Mouse (Mus musculus) CH12.LX (cell line): Measurements from ENCODE around the gene Tns2. TPM values are rescaled to one million over a fixed set of nuclear protein-coding genes. Genes with fewer than 3 reads are reported as not detected.
A peak's percentile ranks its signal among the peaks of the same experiment; 100 is the strongest.

Experiments
- DNase-seq: peaks from one replicate; pipeline ENCODE4 v3.0.0-alpha.2; 2013; ENCODE audit errors: extremely low read depth
- H3K27ac ChIP-seq: 2 replicates; pipeline ENCODE4 v1.5.1; 2012; ENCODE audit warnings: low read depth, mild to moderate bottlenecking, control low read depth, moderate library complexity; ENCODE audit not compliant: insufficient read depth
- H3K27me3 ChIP-seq: replicated peaks from 2 replicates; pipeline ENCODE3; 2012; ENCODE audit warnings: inconsistent platforms
- H3K36me3 ChIP-seq, 2 experiments: replicated peaks in 1 of 2; 2 replicates each; pipeline versions ENCODE3 to v1.6.1; 2012; ENCODE audit warnings: inconsistent platforms in 1 of 2, low read length in 1 of 2, mild to moderate bottlenecking in 1 of 2, mixed read lengths in 1 of 2, moderate library complexity in 1 of 2; ENCODE audit not compliant: control insufficient read depth in 1 of 2, insufficient read depth in 1 of 2
- H3K4me1 ChIP-seq, 2 experiments: 2 replicates each; pipeline ENCODE4 v1.6.1; 2012; ENCODE audit warnings: inconsistent platforms in 1 of 2, moderate library complexity in 1 of 2; ENCODE audit not compliant: insufficient read depth in 2 of 2, control insufficient read depth in 1 of 2
- H3K4me2 ChIP-seq: 2 replicates; pipeline ENCODE4 v1.6.1; 2012; ENCODE audit warnings: low read depth, mild to moderate bottlenecking, control low read depth; ENCODE audit not compliant: poor library complexity, insufficient read depth, severe bottlenecking
- H3K4me3 ChIP-seq, 3 experiments: fragments of 150-350 bp in 1 of 3; sonication (generic) in 1 of 3; replicated peaks in 1 of 3; 2 replicates each; pipeline versions ENCODE3 to v1.5.1; 2011 to 2012; ENCODE audit warnings: low read depth in 2 of 3, low read length in 2 of 3, mild to moderate bottlenecking in 2 of 3, moderate library complexity in 2 of 3, control low read depth in 1 of 3, improper control_type of control experiment in 1 of 3, inconsistent platforms in 1 of 3, mixed read lengths in 1 of 3; ENCODE audit not compliant: poor library complexity in 1 of 3
- H3K79me2 ChIP-seq: replicated peaks from 2 replicates; pipeline ENCODE4 v1.6.1; 2012; ENCODE audit warnings: mild to moderate bottlenecking, moderate library complexity; ENCODE audit not compliant: control insufficient read depth, poor library complexity, insufficient read depth, severe bottlenecking; ENCODE audit errors: extremely low read depth
- H3K9ac ChIP-seq: 2 replicates; pipeline ENCODE4 v1.6.1; 2012; ENCODE audit warnings: low read depth, mild to moderate bottlenecking, control low read depth, moderate library complexity; ENCODE audit not compliant: insufficient read depth
- H3K9me3 ChIP-seq: replicated peaks from 2 replicates; pipeline ENCODE3; 2012; ENCODE audit warnings: low read length, inconsistent platforms, mixed read lengths
- BHLHE40 ChIP-seq: IDR thresholded peaks from 2 replicates; pipeline ENCODE4 v1.6.1; 2011; ENCODE audit warnings: mild to moderate bottlenecking, low read depth, low read length, improper control_type of control experiment
- CHD1 ChIP-seq: IDR thresholded peaks from 2 replicates; pipeline ENCODE4 v1.6.1; 2012; ENCODE audit warnings: low read depth, low read length, improper control_type of control experiment, inconsistent platforms
- CHD2 ChIP-seq: IDR thresholded peaks from 2 replicates; pipeline ENCODE4 v1.6.1; 2011; ENCODE audit warnings: low read length, improper control_type of control experiment
- CTCF ChIP-seq, 2 experiments: IDR thresholded peaks in 1 of 2; conservative IDR thresholded peaks in 1 of 2; 2 replicates each; pipeline ENCODE4 v1.5.1; 2011 to 2012; ENCODE audit warnings: low read depth in 2 of 2, low read length in 2 of 2, improper control_type of control experiment in 1 of 2, inconsistent platforms in 1 of 2, mild to moderate bottlenecking in 1 of 2, moderate library complexity in 1 of 2
- E2F4 ChIP-seq: IDR thresholded peaks from 2 replicates; pipeline ENCODE4 v1.6.1; 2011; ENCODE audit warnings: low read depth, low read length, improper control_type of control experiment; ENCODE audit not compliant: insufficient replicate concordance
- ELF1 ChIP-seq: IDR thresholded peaks from 2 replicates; pipeline ENCODE4 v1.6.1; 2014; ENCODE audit warnings: low read depth, mild to moderate bottlenecking, inconsistent platforms, low read length, improper control_type of control experiment
- EP300 ChIP-seq: IDR thresholded peaks from 2 replicates; pipeline ENCODE4 v1.6.1; 2011; ENCODE audit warnings: low read length, improper control_type of control experiment
- ETS1 ChIP-seq: conservative IDR thresholded peaks from 2 replicates; pipeline ENCODE4 v1.6.1; 2012; ENCODE audit warnings: low read depth, mild to moderate bottlenecking, inconsistent platforms, low read length, improper control_type of control experiment, moderate library complexity
- GABPA ChIP-seq: IDR thresholded peaks from 2 replicates; pipeline ENCODE4 v1.6.1; 2012; ENCODE audit warnings: low read depth, low read length, improper control_type of control experiment, inconsistent platforms; ENCODE audit not compliant: insufficient replicate concordance
- HCFC1 ChIP-seq: IDR thresholded peaks from 2 replicates; pipeline ENCODE4 v1.6.1; 2012; ENCODE audit warnings: low read depth, mild to moderate bottlenecking, inconsistent platforms, low read length, improper control_type of control experiment
- IRF4 ChIP-seq: IDR thresholded peaks from 2 replicates; pipeline ENCODE4 v1.6.1; 2014; ENCODE audit warnings: low read depth, mild to moderate bottlenecking, inconsistent platforms, low read length, improper control_type of control experiment
- JUN ChIP-seq: IDR thresholded peaks from 2 replicates; pipeline ENCODE4 v1.6.1; 2011; ENCODE audit warnings: low read depth, mild to moderate bottlenecking, low read length, improper control_type of control experiment, moderate library complexity; ENCODE audit not compliant: insufficient read depth
- JUND ChIP-seq: conservative IDR thresholded peaks from 2 replicates; pipeline ENCODE4 v1.6.1; 2011; ENCODE audit warnings: low read depth, low read length, improper control_type of control experiment
- KAT2A ChIP-seq: IDR thresholded peaks from 2 replicates; pipeline ENCODE4 v1.6.1; 2012; ENCODE audit warnings: low read length, improper control_type of control experiment, inconsistent platforms; ENCODE audit not compliant: insufficient replicate concordance
- MAFK ChIP-seq: IDR thresholded peaks from 2 replicates; pipeline ENCODE4 v1.6.1; 2011; ENCODE audit warnings: low read length, improper control_type of control experiment; ENCODE audit not compliant: insufficient replicate concordance
- MAX ChIP-seq: IDR thresholded peaks from 2 replicates; pipeline ENCODE4 v1.6.1; 2011; ENCODE audit warnings: low read length, improper control_type of control experiment
- MAZ ChIP-seq: IDR thresholded peaks from 2 replicates; pipeline ENCODE4 v1.6.1; 2012; ENCODE audit warnings: low read depth, mild to moderate bottlenecking, inconsistent platforms, low read length, improper control_type of control experiment, moderate library complexity
- MEF2A ChIP-seq: IDR thresholded peaks from 2 replicates; pipeline ENCODE4 v1.6.1; 2014; ENCODE audit warnings: low read depth, mild to moderate bottlenecking, inconsistent platforms, low read length, improper control_type of control experiment, borderline replicate concordance
- MXI1 ChIP-seq: IDR thresholded peaks from 2 replicates; pipeline ENCODE4 v1.6.1; 2011; ENCODE audit warnings: mild to moderate bottlenecking, low read depth, low read length, improper control_type of control experiment
- MYC ChIP-seq: IDR thresholded peaks from 2 replicates; pipeline ENCODE4 v1.6.1; 2011; ENCODE audit warnings: low read depth, mild to moderate bottlenecking, improper control_type of control experiment, low read length
- NELFE ChIP-seq: IDR thresholded peaks from 2 replicates; pipeline ENCODE4 v1.6.1; 2011; ENCODE audit warnings: low read depth, low read length, improper control_type of control experiment
- NRF1 ChIP-seq: IDR thresholded peaks from 2 replicates; pipeline ENCODE4 v1.6.1; 2014; ENCODE audit warnings: low read depth, mild to moderate bottlenecking, inconsistent platforms, low read length, improper control_type of control experiment, moderate library complexity
- PAX5 ChIP-seq: IDR thresholded peaks from 2 replicates; pipeline ENCODE4 v1.6.1; 2012; ENCODE audit warnings: low read length, inconsistent platforms, mixed read lengths
- POLR2A ChIP-seq: IDR thresholded peaks from 2 replicates; pipeline ENCODE4 v1.6.1; 2011; ENCODE audit warnings: low read depth, mild to moderate bottlenecking, improper control_type of control experiment, low read length
- POLR2AphosphoS2 ChIP-seq: IDR thresholded peaks from 2 replicates; pipeline ENCODE4 v1.6.1; 2011; ENCODE audit warnings: low read depth, low read length, improper control_type of control experiment
- RAD21 ChIP-seq: IDR thresholded peaks from 2 replicates; pipeline ENCODE4 v1.6.1; 2011; ENCODE audit warnings: low read depth, mild to moderate bottlenecking, low read length, improper control_type of control experiment, moderate library complexity
- RCOR1 ChIP-seq: conservative IDR thresholded peaks from 2 replicates; pipeline ENCODE4 v1.6.1; 2012; ENCODE audit warnings: low read depth, mild to moderate bottlenecking, inconsistent platforms, low read length, improper control_type of control experiment
- SIN3A ChIP-seq: IDR thresholded peaks from 2 replicates; pipeline ENCODE4 v1.6.1; 2012; ENCODE audit warnings: low read length, improper control_type of control experiment, inconsistent platforms
- SMC3 ChIP-seq: IDR thresholded peaks from 2 replicates; pipeline ENCODE4 v1.6.1; 2011; ENCODE audit warnings: low read depth, low read length, improper control_type of control experiment
- TBP ChIP-seq: conservative IDR thresholded peaks from 2 replicates; pipeline ENCODE4 v1.6.1; 2011; ENCODE audit warnings: low read depth, low read length, improper control_type of control experiment
- TCF12 ChIP-seq: IDR thresholded peaks from 2 replicates; pipeline ENCODE4 v1.6.1; 2014; ENCODE audit warnings: low read depth, mild to moderate bottlenecking, inconsistent platforms, low read length, improper control_type of control experiment
- UBTF ChIP-seq: IDR thresholded peaks from 2 replicates; pipeline ENCODE4 v1.6.1; 2012; ENCODE audit warnings: low read depth, mild to moderate bottlenecking, inconsistent platforms, low read length, improper control_type of control experiment, moderate library complexity
- USF1 ChIP-seq: IDR thresholded peaks from 2 replicates; pipeline ENCODE4 v1.6.1; 2014; ENCODE audit warnings: low read depth, mild to moderate bottlenecking, inconsistent platforms, low read length, improper control_type of control experiment
- USF2 ChIP-seq: conservative IDR thresholded peaks from 2 replicates; pipeline ENCODE4 v1.6.1; 2011; ENCODE audit warnings: low read depth, low read length, improper control_type of control experiment
- ZC3H11A ChIP-seq: IDR thresholded peaks from 2 replicates; pipeline ENCODE4 v1.6.1; 2012; ENCODE audit warnings: low read depth, mild to moderate bottlenecking, inconsistent platforms, low read length, improper control_type of control experiment
- ZKSCAN1 ChIP-seq: IDR thresholded peaks from 2 replicates; pipeline ENCODE4 v1.6.1; 2012; ENCODE audit warnings: low read depth, inconsistent platforms, low read length, improper control_type of control experiment, borderline replicate concordance
- ZMIZ1 ChIP-seq: IDR thresholded peaks from 2 replicates; pipeline ENCODE4 v1.6.1; 2012; ENCODE audit warnings: low read depth, mild to moderate bottlenecking, inconsistent platforms, low read length, improper control_type of control experiment
- ZNF384 ChIP-seq: IDR thresholded peaks from 2 replicates; pipeline ENCODE4 v1.6.1; 2012; ENCODE audit warnings: low read depth, low read length, improper control_type of control experiment, inconsistent platforms
- dilution Hi-C: fragments of 300-500 bp; cut with MboI; formaldehyde crosslinking; loops from 2 replicates; pipeline ENCODE4 v1.14.3; 2020; ENCODE audit warnings: low sequenced_read_pairs; ENCODE audit not compliant: extremely low pct_unique_long_range_greater_than_20kb, extremely low pct_ligation_motif_present
- in situ Hi-C: fragments of 300-500 bp; cut with MboI; formaldehyde crosslinking; loops from 3 replicates; pipeline ENCODE4 v1.14.3; 2019; ENCODE audit warnings: low sequenced_read_pairs, low pct_ligation_motif_present, low pct_unique_long_range_greater_than_20kb, mixed read lengths
- polyA plus RNA-seq: library from polyadenylated mRNA; unstranded; fragments of >175 nt; gene quantifications from 2 replicates; pipeline ENCODE4 v1.2.1, GENCODE M21; 2012; ENCODE audit warnings: low read depth; ENCODE audit not compliant: insufficient read length
- total RNA-seq, 2 experiments: library from RNA; depleted of rRNA; stranded (reverse); fragments of 300-350 nt in 1 of 2; fragments of >200 nt in 1 of 2; gene quantifications; 2 replicates each; pipeline ENCODE4 v1.2.3; 2012 to 2014

The Tns2 gene
- total and polyA plus RNA-seq, 3 experiments, result 0.13 to 0.34 TPM; not detected in 1

DNA sequence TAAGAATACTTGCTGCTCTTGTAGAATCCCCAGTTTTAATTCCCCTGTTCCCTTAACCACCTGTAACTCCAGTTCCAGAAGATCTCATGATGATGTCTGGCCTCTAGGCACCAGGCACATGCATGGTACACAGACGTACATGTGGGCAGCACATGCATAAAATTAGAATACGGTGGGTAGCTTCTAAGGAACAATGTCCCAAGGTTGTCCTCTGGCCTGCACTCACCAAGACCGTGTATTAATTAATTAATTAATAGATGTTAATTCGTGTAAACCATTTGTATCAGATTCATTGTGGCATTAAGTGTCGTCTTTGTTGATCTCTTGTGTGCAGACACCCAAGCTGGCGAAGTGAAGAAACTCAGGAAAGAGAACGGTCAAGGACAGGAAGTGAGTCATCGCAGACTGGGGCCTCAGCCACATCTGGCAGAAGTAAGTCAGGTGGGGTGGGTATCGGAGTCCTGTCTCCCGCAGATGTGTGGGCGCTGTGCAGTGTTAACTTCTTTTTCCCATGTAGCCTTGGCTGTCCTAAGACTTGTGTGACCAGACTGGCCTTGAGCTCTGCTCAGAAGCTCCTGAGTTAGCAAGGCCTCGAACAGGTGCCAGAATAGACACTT, 9.0 kb upstream of the Tns2 start:
- peak overlapping the region; percentile 83 for H3K27ac ChIP-seq
- H3K79me2 ChIP-seq, result peaks cover 21% of the 10 kb centered on the region
- H3K9me3 ChIP-seq, result no peaks in the 10 kb centered on the region
- peak overlapping the region; percentile 29; the same call in 1 of the 2 replicates for H3K4me2 ChIP-seq
- H3K4me3 ChIP-seq, result no peak overlapping the region
- H3K27me3 ChIP-seq, result no peaks in the 10 kb centered on the region
- DNase-seq, result peak; percentile 69
- in situ Hi-C loops, result no loop called here
- H3K4me1 ChIP-seq, result peaks cover 12 to 77% of the 10 kb centered on the region in 2 experiments
- no peak overlapping the region for H3K9ac ChIP-seq
- TF ChIP-seq RCOR1 (no peak), MAZ (no peak), ZKSCAN1 (no peak), MYC (peak; percentile 43; the same call in 1 of the 2 replicates), NELFE (no peak), MAX (no peak; the same call in 1 of the 2 replicates), USF2 (no peak), CHD2 (no peak), SIN3A (peak; percentile 70; the same call in 1 of the 2 replicates), MAFK (no peak), EP300 (peak; percentile 86), ELF1 (peak; percentile 55; the same call in 1 of the 2 replicates), SMC3 (no peak), JUN (peak; percentile 79), JUND (peak; percentile 78), KAT2A (no peak), BHLHE40 (peak; percentile 56), MXI1 (peak; percentile 55; the same call in 1 of the 2 replicates), HCFC1 (no peak), ZMIZ1 (no peak), USF1 (peak; percentile 4; the same call in 1 of the 2 replicates), E2F4 (no peak), GABPA (no peak), NRF1 (no peak), TCF12 (peak; percentile 78), CTCF (conservative IDR thresholded peaks at IDR 0.05 in 1 of 2, IDR thresholded peaks at IDR 0.05 in 1 of 2; ENCODE audit: low read depth in 2 of 2, low read length in 2 of 2) (no peak), TBP (no peak), POLR2AphosphoS2 (no peak), RAD21 (no peak), CHD1 (no peak), PAX5 (no peak), IRF4 (peak; percentile 66; the same call in 1 of the 2 replicates), ZNF384 (no peak), POLR2A (no peak; the same call in 1 of the 2 replicates), UBTF (no peak), ZC3H11A (no peak), MEF2A (no peak), ETS1 (peak; percentile 81)
- dilution Hi-C loops, result no loop called here
- peaks cover 90 to 100% of the 10 kb centered on the region in 2 experiments for H3K36me3 ChIP-seq
